Mouse (Mus musculus) megakaryocyte, embryonic 14.5 days (primary cell): ENCODE measurements around the gene D930048N14Rik.
"Not testable (repeated sequence)": the region's sequence is repeated elsewhere in the genome, so short reads cannot be mapped to it uniquely, and the experiment has no call there.

Experiments
- FLI1 ChIP-seq: IDR thresholded peaks from 2 replicates; pipeline ENCODE4 v1.6.1; 2012; ENCODE audit warnings: low read length, inconsistent platforms, mixed read lengths
- GATA1 ChIP-seq: IDR thresholded peaks from 3 replicates; pipeline ENCODE4 v1.6.1; 2012; ENCODE audit warnings: mixed read lengths, low read length, inconsistent platforms, borderline replicate concordance

DNA sequence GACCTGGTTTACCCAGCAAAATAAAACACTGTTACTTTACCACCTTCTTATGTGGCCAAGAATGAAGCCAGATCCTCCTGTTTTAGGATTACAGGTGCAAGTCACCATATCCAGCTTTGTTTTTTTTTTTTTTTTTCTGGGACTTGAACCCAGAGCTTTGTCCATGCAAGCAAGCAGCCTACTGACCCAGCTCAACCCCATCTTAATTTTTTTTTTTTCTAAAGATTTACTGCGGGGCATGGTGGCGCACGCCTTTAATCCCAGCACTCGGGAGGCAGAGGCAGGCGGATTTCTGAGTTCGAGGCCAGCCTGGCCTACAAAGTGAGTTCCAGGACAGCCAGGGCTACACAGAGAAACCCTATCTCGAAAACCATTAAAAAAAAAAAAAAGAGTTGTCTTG, 34.6 kb upstream of the D930048N14Rik start:
- not testable (repeated sequence) for TF ChIP-seq GATA1, FLI1
